Mouse (Mus musculus) intestine, embryonic 14.5 days (tissue): ENCODE data around the gene Gm5868. TPM values are rescaled to one million over a fixed set of nuclear protein-coding genes. Genes with fewer than 3 reads are reported as not detected.
A peak's percentile ranks its signal among the peaks of the same experiment; 100 is the strongest.

Experiments used
- ATAC-seq: fragments of 200-750 bp; cut with Nextera tagmentation; replicated peaks from 2 replicates; pipeline ENCODE4 v1.8.0; 2017; ENCODE audit warnings: low read depth, moderate number of reproducible peaks, moderate TSS enrichment, moderate library complexity; ENCODE audit not compliant: low FRiP score, low TSS enrichment
- DNase-seq: peaks from one replicate; pipeline ENCODE4 v3.0.0-alpha.2; 2018; ENCODE audit warnings: low spot score
- H3K27ac ChIP-seq: fragments of 300-500 bp; sonication (generic); 2 replicates; pipeline ENCODE4 v1.5.1; 2014; ENCODE audit warnings: low read depth, mild to moderate bottlenecking, control low read depth
- H3K27me3 ChIP-seq: fragments of 300-500 bp; sonication (generic); replicated peaks from 2 replicates; pipeline ENCODE4 v1.6.1; 2014; ENCODE audit warnings: low read length, control low read depth; ENCODE audit not compliant: control insufficient read depth, insufficient read depth
- H3K36me3 ChIP-seq: fragments of 300-500 bp; sonication (generic); 2 replicates; pipeline ENCODE4 v1.6.1; 2014; ENCODE audit warnings: low read length, control low read depth; ENCODE audit not compliant: control insufficient read depth, insufficient read depth
- H3K4me1 ChIP-seq: fragments of 300-500 bp; sonication (generic); replicated peaks from 2 replicates; pipeline ENCODE4 v1.6.1; 2014; ENCODE audit warnings: low read length, control low read depth, mixed read lengths; ENCODE audit not compliant: control insufficient read depth, insufficient read depth
- H3K4me2 ChIP-seq: fragments of 300-500 bp; sonication (generic); 2 replicates; pipeline ENCODE4 v1.6.1; 2014; ENCODE audit warnings: low read length
- H3K4me3 ChIP-seq: fragments of 300-500 bp; sonication (generic); 2 replicates; pipeline ENCODE4 v1.5.1; 2014; ENCODE audit warnings: low read depth, low read length, control low read depth, mixed read lengths
- H3K9ac ChIP-seq: fragments of 300-500 bp; sonication (generic); 2 replicates; pipeline ENCODE4 v1.6.1; 2014; ENCODE audit warnings: mild to moderate bottlenecking, low read length
- H3K9me3 ChIP-seq: fragments of 300-500 bp; sonication (generic); 2 replicates; pipeline ENCODE4 v1.6.1; 2016; ENCODE audit warnings: low read length, control low read depth; ENCODE audit not compliant: control insufficient read depth
- WGBS: fragments of 180-500 bp; shearing (Covaris S2); extraction: QIAGEN DNeasy Blood & Tissue Kit; methylation state at CpG from one replicate; pipeline ENCODE4 v1.1.7; 2014; 5-methylcytosine and 5-hydroxymethylcytosine counted together
- polyA plus RNA-seq: library from polyadenylated mRNA; unstranded; fragments of >200 nt; fragmentation: Nextera tagmentation; extraction: Ambion mirVana; gene quantifications from 2 replicates; pipeline ENCODE4 v1.2.1, GENCODE M21; 2014

The Gm5868 gene
- polyA plus RNA-seq, 1 experiment from 2014 or later, result 0.57 TPM

DNA sequence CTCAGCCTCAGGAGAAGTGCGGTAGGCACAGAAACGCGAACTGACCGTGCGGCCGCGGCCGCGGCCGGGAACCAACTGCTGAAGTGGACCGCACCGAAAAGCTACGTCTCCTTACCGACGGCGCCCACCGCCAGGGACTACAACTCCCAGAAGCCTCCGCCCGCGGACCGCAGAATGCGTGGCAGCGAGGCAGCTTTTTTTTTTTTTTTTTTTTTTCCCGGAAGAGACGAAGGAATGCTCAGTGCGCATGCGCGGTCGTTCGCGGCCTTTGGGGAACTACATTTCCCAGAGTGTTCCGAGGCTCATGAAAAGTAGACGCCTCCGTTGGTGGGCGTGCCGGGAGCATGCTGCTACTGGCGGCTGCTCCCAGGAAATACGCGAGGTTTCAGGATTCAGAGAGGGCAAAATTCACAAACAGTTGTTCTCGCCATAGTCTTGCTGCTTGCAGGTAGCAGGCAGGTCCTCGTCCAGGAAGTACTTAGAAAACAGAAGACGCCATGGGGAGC, 27.8 kb downstream of the Gm5868 start, which contains the start of gene Nfxl1:
TSS of gene Nfxl1 (minus strand) at position 141 of the 506 bp plus-strand sequence.
- H3K27ac ChIP-seq, result peak within 1 kb of the TSS; percentile 76
- peaks cover 4% of the 10 kb centered on the region for H3K4me1 ChIP-seq
- H3K9me3 ChIP-seq, result no peaks in the 10 kb centered on the region
- H3K27me3 ChIP-seq, result no peaks in the 10 kb centered on the region
- H3K36me3 ChIP-seq, result peaks cover 12% of the 10 kb centered on the region
- H3K9ac ChIP-seq, result peak within 1 kb of the TSS; percentile 88
- under 1% methylated on average over 42 of the region's 42 CpGs for WGBS
- H3K4me2 ChIP-seq, result peak within 1 kb of the TSS; percentile 80
- ATAC-seq (peak; percentile 94), DNase-seq (peak; percentile 96)
- H3K4me3 ChIP-seq, result peak within 1 kb of the TSS; percentile 87

GRCm38 (mm10) chr5:72558716-72559526, 28.4 kb downstream of the Gm5868 start:
- Histone ChIP-seq H3K27me3 (no peaks in the 10 kb centered on the region), H3K4me2 (peak overlapping the region; percentile 80), H3K9me3 (no peaks in the 10 kb centered on the region), H3K4me3 (peak overlapping the region; percentile 87), H3K9ac (peak overlapping the region; percentile 88), H3K4me1 (peaks cover 4% of the 10 kb centered on the region), H3K27ac (peak overlapping the region; percentile 59), H3K36me3 (peaks cover 19% of the 10 kb centered on the region)
- DNase-seq (no peak), ATAC-seq (peak; percentile 77)
- under 1% methylated on average over 48 of the region's 57 CpGs for WGBS

- peaks cover 4% of the 10 kb centered on the region for H3K4me1 ChIP-seq
- 88% methylated on average over 3 of the region's 3 CpGs for WGBS
- DNase-seq (no peak), ATAC-seq (no peak)
- H3K27ac ChIP-seq, result no peak overlapping the region
- peaks cover 41% of the 10 kb centered on the region for H3K36me3 ChIP-seq
- H3K4me2 ChIP-seq, result no peak overlapping the region
- no peaks in the 10 kb centered on the region for H3K27me3 ChIP-seq
- H3K9me3 ChIP-seq, result no peaks in the 10 kb centered on the region
- H3K9ac ChIP-seq, result no peak overlapping the region
- H3K4me3 ChIP-seq, result no peak overlapping the region
Measured at GRCm38 (mm10) chr5:72556245-72556644, 31.1 kb downstream of the Gm5868 start.

GRCm38 (mm10) chr5:72551209-72551608, 36.1 kb downstream of the Gm5868 start:
- Histone ChIP-seq H3K9me3 (no peaks in the 10 kb centered on the region), H3K4me1 (no peaks in the 10 kb centered on the region), H3K4me2 (no peak overlapping the region), H3K9ac (no peak overlapping the region), H3K36me3 (peaks cover 53% of the 10 kb centered on the region), H3K27ac (no peak overlapping the region), H3K4me3 (no peak overlapping the region), H3K27me3 (no peaks in the 10 kb centered on the region)
- ATAC-seq (no peak), DNase-seq (no peak)
- 88% methylated on average over 3 of the region's 3 CpGs for WGBS

Other genes with a start within 250 kb of the Gm5868 start
- gene Corin, start 83.1 kb downstream of the Gm5868 start, polyA plus RNA-seq, result 0.16 and 0.27 TPM in 2 replicates
- 22.5 and 24.0 TPM in 2 replicates for gene Nfxl1, start 27.9 kb downstream of the Gm5868 start, polyA plus RNA-seq
- not detected in 2 replicates for gene Zar1, start 6.3 kb downstream of the Gm5868 start, polyA plus RNA-seq
- gene Cnga1, start 56.7 kb upstream of the Gm5868 start, polyA plus RNA-seq, result not detected in 2 replicates
- gene Nipal1, start 60.2 kb upstream of the Gm5868 start, polyA plus RNA-seq, result 13.2 and 15.2 TPM in 2 replicates
- gene Txk, start 165.2 kb upstream of the Gm5868 start, polyA plus RNA-seq, result 0.22 and 0.23 TPM in 2 replicates